Mouse (Mus musculus) spleen, adult 2 months (tissue): ENCODE results near the gene Spi1. TPM values are rescaled to one million over a fixed set of nuclear protein-coding genes. Genes with fewer than 3 reads are reported as not detected.

Experiments used
- DNase-seq, 2 experiments: peaks; one replicate each; pipeline versions ENCODE4 v3.0.0 to v3.0.0-alpha.2; 2012 to 2021; ENCODE audit warnings: low spot score in 2 of 2, low read depth in 1 of 2
- H3K27ac ChIP-seq: fragments of 200-500 bp; 2 replicates; pipeline ENCODE4 v1.5.1; 2012; ENCODE audit warnings: low read length, inconsistent platforms; ENCODE audit not compliant: insufficient read depth
- H3K27me3 ChIP-seq: fragments of 200-500 bp; 2 replicates; pipeline ENCODE4 v1.6.1; 2012; ENCODE audit warnings: mild to moderate bottlenecking, moderate library complexity, low read length, inconsistent platforms; ENCODE audit not compliant: control insufficient read depth, insufficient read depth
- H3K36me3 ChIP-seq: fragments of 200-500 bp; 2 replicates; pipeline ENCODE4 v1.6.1; 2012; ENCODE audit warnings: mild to moderate bottlenecking, low read length, inconsistent platforms; ENCODE audit not compliant: control insufficient read depth, insufficient read depth
- H3K4me1 ChIP-seq: fragments of 200-500 bp; 2 replicates; pipeline ENCODE4 v1.6.1; 2011; ENCODE audit warnings: inconsistent platforms; ENCODE audit not compliant: control insufficient read depth, insufficient read depth, insufficient read length
- H3K4me3 ChIP-seq: fragments of 200-500 bp; 2 replicates; pipeline ENCODE4 v1.5.1; 2011; ENCODE audit warnings: mild to moderate bottlenecking, inconsistent platforms; ENCODE audit not compliant: insufficient read depth, insufficient read length; ENCODE audit errors: extremely low read depth
- CTCF ChIP-seq: fragments of 200-500 bp; IDR thresholded peaks from 2 replicates; pipeline ENCODE4 v1.5.1; 2011; ENCODE audit warnings: mild to moderate bottlenecking, inconsistent platforms; ENCODE audit not compliant: insufficient read depth, insufficient read length, insufficient replicate concordance; ENCODE audit errors: extremely low read depth
- POLR2A ChIP-seq: fragments of 200-500 bp; IDR thresholded peaks from 2 replicates; pipeline ENCODE4 v1.6.1; 2011; ENCODE audit warnings: low read depth, low read length, inconsistent platforms
- WGBS: fragments of 180-500 bp; shearing (Covaris S2); methylation state at CpG from one replicate; pipeline ENCODE4 v1.1.7; 2018; 5-methylcytosine and 5-hydroxymethylcytosine counted together
- polyA plus RNA-seq: library from polyadenylated mRNA; depleted of rRNA; stranded (reverse); fragments of >200 nt; gene quantifications from 2 replicates; pipeline ENCODE4 v1.2.3, GENCODE M21; 2012

The Spi1 gene
- polyA plus RNA-seq, 1 experiment, result 199 TPM

DNA sequence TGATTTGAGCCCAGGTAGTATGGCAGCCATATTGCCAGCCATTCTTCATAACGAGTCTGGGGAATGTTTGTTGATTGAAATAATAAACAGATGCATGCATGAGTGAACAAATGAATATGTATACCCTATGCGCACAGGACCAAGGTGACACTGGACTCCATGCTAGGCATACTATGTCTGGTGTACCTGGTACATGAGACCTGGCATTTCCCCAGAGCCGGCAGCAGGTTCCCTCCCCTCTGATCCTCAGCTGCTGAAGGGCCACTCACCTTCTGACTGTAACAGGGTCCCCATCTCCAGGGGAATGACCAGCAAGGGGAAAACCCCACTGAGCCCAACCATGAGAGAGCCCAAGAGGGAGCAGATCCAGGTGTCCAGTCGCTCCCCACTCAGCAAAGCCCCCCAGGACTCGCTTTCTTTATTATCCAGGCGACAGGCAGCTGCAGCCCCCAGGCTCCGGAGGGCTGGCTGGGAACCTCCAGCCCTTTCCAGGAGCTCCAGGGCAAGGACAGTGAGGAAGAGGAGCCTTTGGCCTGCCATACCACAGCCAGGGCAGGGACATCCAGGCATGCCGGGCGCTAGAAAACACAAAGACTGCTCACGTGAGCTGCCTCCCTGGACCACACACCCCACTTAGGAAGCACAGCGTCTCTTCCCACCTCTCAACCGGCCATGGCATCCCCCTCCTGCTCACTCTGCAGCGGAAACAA, 13.9 kb upstream of the Spi1 start:
- Histone ChIP-seq H3K27ac (no peak overlapping the region), H3K36me3 (0 out of 2 replicates have a peak, but pooled peaks cover 5% of the 10 kb centered on the region), H3K4me1 (peaks cover 11% of the 10 kb centered on the region; the same call in 1 of the 2 replicates), H3K27me3 (no peaks in the 10 kb centered on the region), H3K4me3 (no peak overlapping the region)
- WGBS, result 93% methylated on average over 13 of the region's 13 CpGs
- TF ChIP-seq CTCF, result no peak
- TF ChIP-seq POLR2A, result no peak
- no peak for DNase-seq

GRCm38 (mm10) chr2:91068872-91069165, 13.4 kb upstream of the Spi1 start:
- no peaks in the 10 kb centered on the region for H3K27me3 ChIP-seq
- H3K27ac ChIP-seq, result no peak overlapping the region
- 91% methylated on average over 6 of the region's 6 CpGs for WGBS
- H3K4me1 ChIP-seq, result peaks cover 11% of the 10 kb centered on the region; the same call in 1 of the 2 replicates
- H3K36me3 ChIP-seq, result 0 out of 2 replicates have a peak, but pooled peaks cover 2% of the 10 kb centered on the region
- TF ChIP-seq CTCF (no peak), POLR2A (no peak)
- H3K4me3 ChIP-seq, result no peak overlapping the region
- no peak for DNase-seq

DNA sequence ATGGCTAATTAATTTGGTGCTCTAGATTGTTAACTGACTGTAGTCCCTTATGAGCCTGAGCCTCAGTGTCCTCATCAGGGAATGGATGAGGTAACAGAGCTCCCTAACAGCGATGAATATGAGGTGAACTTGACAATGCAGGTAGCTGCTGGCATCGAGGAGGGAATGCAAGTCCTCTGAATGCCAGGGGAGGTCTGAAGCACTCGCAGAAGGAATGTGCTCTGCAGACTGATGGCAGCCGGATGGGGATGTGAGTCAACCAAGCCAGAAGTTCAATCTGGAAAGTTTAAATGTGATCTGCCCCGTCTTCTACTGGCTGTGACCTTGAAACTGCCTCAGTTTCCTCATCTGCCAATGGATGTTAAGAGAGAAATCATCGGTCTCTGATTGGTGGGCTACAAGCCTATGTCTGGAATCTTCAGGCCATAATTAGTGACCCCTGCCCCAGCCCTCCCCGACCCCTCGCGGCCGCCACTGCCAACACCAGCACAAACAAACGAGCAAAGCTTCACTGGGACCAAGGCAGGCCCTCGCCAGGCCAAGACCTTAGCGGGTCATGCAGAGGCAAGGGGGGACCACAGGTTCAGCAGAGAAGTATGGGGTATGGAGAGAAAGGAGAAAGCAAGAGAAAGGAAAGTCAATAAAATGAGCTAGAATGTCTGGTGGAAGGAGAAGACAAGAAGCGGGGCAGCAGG, 12.7 kb upstream of the Spi1 start:
- Histone ChIP-seq H3K4me1 (peaks cover 11% of the 10 kb centered on the region; the same call in 1 of the 2 replicates), H3K4me3 (peak overlapping the region; percentile 58), H3K27ac (peak overlapping the region; percentile 46), H3K27me3 (no peaks in the 10 kb centered on the region), H3K36me3 (no peaks in the 10 kb centered on the region)
- TF ChIP-seq CTCF (no peak), POLR2A (no peak)
- no peak for DNase-seq
- 13% methylated on average over 14 of the region's 14 CpGs for WGBS

- WGBS, result under 1% methylated on average over 60 of the region's 69 CpGs
- TF ChIP-seq POLR2A, result no peak
- peak; percentile 97 for TF ChIP-seq CTCF
- Histone ChIP-seq H3K36me3 (no peaks in the 10 kb centered on the region), H3K4me3 (peak within 1 kb of the TSS; percentile 58), H3K4me1 (peaks cover 11% of the 10 kb centered on the region; the same call in 1 of the 2 replicates), H3K27ac (peak within 1 kb of the TSS; percentile 67), H3K27me3 (no peaks in the 10 kb centered on the region)
- DNase-seq, result peak; percentile 89 to 94
Observed at GRCm38 (mm10) chr2:91070076-91070800, 12.0 kb upstream of the Spi1 start, which contains the start of gene Slc39a13. Slc39a13 (minus strand) TSS chr2:91070417.

DNA sequence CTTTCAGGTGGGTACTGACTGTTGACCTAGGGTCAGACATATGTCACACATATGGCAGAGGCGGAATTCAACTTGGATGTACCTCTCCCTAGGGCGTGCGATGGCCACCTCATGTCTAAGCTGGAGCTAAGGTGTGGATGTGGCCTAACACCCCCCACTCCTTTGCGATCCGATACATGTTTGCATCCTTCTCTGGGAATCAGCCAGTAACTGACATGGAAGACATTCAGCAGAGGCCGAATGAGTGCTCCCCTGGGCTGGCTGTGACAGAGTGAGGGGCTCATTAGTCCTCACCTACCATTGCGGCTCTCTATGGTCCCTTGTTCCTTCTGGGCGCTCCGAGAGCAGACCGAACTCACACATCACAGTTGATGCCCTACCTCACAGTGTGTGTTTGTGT, 11.1 kb upstream of the Spi1 start:
- no peaks in the 10 kb centered on the region for H3K27me3 ChIP-seq
- TF ChIP-seq POLR2A (no peak), CTCF (no peak)
- peak overlapping the region; percentile 67; the same call in 1 of the 2 replicates for H3K27ac ChIP-seq
- H3K36me3 ChIP-seq, result no peaks in the 10 kb centered on the region
- H3K4me3 ChIP-seq, result no peak overlapping the region
- WGBS, result 85% methylated on average over 10 of the region's 10 CpGs
- DNase-seq, result no peak
- peaks cover 11% of the 10 kb centered on the region; the same call in 1 of the 2 replicates for H3K4me1 ChIP-seq

GRCm38 (mm10) chr2:91072092-91072491, 10.1 kb upstream of the Spi1 start:
- no peak for TF ChIP-seq CTCF
- no peak for TF ChIP-seq POLR2A
- no peak overlapping the region for H3K27ac ChIP-seq
- H3K4me3 ChIP-seq, result no peak overlapping the region
- no peak for DNase-seq
- no peaks in the 10 kb centered on the region for H3K27me3 ChIP-seq
- 70% methylated on average over 1 of the region's 1 CpGs for WGBS
- H3K36me3 ChIP-seq, result no peaks in the 10 kb centered on the region
- peaks cover 11% of the 10 kb centered on the region; the same call in 1 of the 2 replicates for H3K4me1 ChIP-seq
